Mouse (Mus musculus) stomach, postnatal 0 days (tissue): ENCODE results near the gene Trmu.

Source experiments
- CTCF ChIP-seq: IDR thresholded peaks from 2 replicates; pipeline ENCODE4 v1.5.1; 2016; ENCODE audit warnings: antibody characterized with exemption, low read depth, mild to moderate bottlenecking, moderate library complexity
- EP300 ChIP-seq: optimal IDR thresholded peaks from 2 replicates; pipeline ENCODE3; 2016; ENCODE audit warnings: antibody characterized with exemption

DNA sequence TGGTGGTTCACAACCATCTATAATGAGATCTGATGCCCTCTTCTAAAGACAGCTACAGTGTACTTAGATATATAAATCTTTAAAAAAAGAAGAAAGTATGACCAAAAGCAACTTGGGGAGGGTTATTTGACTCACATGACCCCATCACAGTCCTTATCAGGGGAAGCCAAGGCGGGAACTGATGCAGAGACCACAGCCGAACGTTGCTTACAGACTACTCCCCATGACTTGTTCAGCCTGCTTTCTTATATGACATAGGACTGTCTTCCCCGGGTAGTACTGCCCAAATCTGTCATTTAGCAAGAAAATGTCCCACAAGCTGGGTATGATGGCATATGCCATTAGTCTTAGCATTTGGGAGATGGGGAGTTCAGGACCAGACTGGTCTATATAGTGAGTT, 10.1 kb downstream of the Trmu start:
- TF ChIP-seq EP300: no peak
- TF ChIP-seq CTCF: no peak
